ENCODE assay signal across 17 mouse cellular contexts in genomic region chr5:90075629-90076349, GRCm38 (mm10).
A peak's percentile ranks its signal among the peaks of the same experiment; 100 is the strongest.
DNase-seq lines count a peak whose midpoint lies in the region; ATAC-seq and TF ChIP-seq lines count a peak whose summit lies in the region.
"Had no signal": no experiment of that assay in that cellular context is flagged by ENCODE, and none has a peak within 500 bp of the region (broad histone marks: within the 10 kb centered on the region; RNA-seq: fewer than 3 reads in every experiment).

No protein-coding gene starts in this region.

- WGBS in lung, embryonic 14.5 days = 63% methylated on average over 11 of the region's 11 CpGs

- no peak overlapping the region for H3K27ac ChIP-seq in lung, embryonic 14.5 days (ENCODE audit: low read depth)
- H3K27ac ChIP-seq: embryonic facial prominence, embryonic 13.5 days; neural tube, embryonic 12.5 days had no signal

- peak; percentile 75; the same call in 1 of the 2 replicates for ATAC-seq in lung, embryonic 14.5 days (ENCODE audit: insufficient read depth)
- ATAC-seq: liver, postnatal 0 days had no signal

- H3K4me1 ChIP-seq in lung, embryonic 14.5 days (ENCODE audit: insufficient read depth) = no peaks in the 10 kb centered on the region
- H3K4me1 ChIP-seq: embryonic facial prominence, embryonic 13.5 days; neural tube, embryonic 12.5 days had no signal

- H3K9ac ChIP-seq in lung, embryonic 14.5 days = no peak overlapping the region
- H3K9ac ChIP-seq: embryonic facial prominence, embryonic 13.5 days; liver, postnatal 0 days; neural tube, embryonic 12.5 days had no signal

- H3K27me3 ChIP-seq in lung, embryonic 14.5 days (ENCODE audit: insufficient read depth, low read length) = no peaks in the 10 kb centered on the region
- H3K27me3 ChIP-seq: embryonic facial prominence, embryonic 13.5 days; neural tube, embryonic 12.5 days had no signal

- no peaks in the 10 kb centered on the region for H3K9me3 ChIP-seq in lung, embryonic 14.5 days (ENCODE audit: low read depth, low read length)
- H3K9me3 ChIP-seq: embryonic facial prominence, embryonic 13.5 days; neural tube, embryonic 12.5 days had no signal

- intact Hi-C loops in heart, postnatal 14 days (cut with DNase I) = no loop called here

- H3K36me3 ChIP-seq in lung, embryonic 14.5 days (ENCODE audit: insufficient read depth) = no peaks in the 10 kb centered on the region
- H3K36me3 ChIP-seq: embryonic facial prominence, embryonic 13.5 days; neural tube, embryonic 12.5 days had no signal

- no peak overlapping the region for H3K4me2 ChIP-seq in lung, embryonic 14.5 days
- H3K4me2 ChIP-seq: embryonic facial prominence, embryonic 13.5 days; midbrain, embryonic 11.5 days; neural tube, embryonic 12.5 days had no signal

- no peak overlapping the region for H3K4me3 ChIP-seq in lung, embryonic 14.5 days (ENCODE audit: low read depth, low read length)
- H3K4me3 ChIP-seq: embryonic facial prominence, embryonic 13.5 days; neural tube, embryonic 12.5 days had no signal

- DNase-seq in kidney, postnatal 10 days = peak; percentile 14
- DNase-seq in kidney, adult 11 months = no peak
- DNase-seq in heart, postnatal 14 days = peak; percentile 24 to 44
- DNase-seq in lung, embryonic 14.5 days = peak; percentile 72
- peak; percentile 11 to 45 for DNase-seq in lung, postnatal 4 days
- no peak for DNase-seq in adrenal gland, postnatal 10 days
- no peak for DNase-seq in layer of hippocampus, postnatal 25 days (ENCODE audit: extremely low spot score in 1 of 2, low spot score in 1 of 2)
- DNase-seq: adrenal gland, postnatal 36 days; cerebellum, adult 9-10 months; kidney, adult 8-10 months; liver; liver, postnatal 0 days; right cerebral cortex, postnatal 4 days; thymus, adult 18-20 months had no signal

- TF ChIP-seq CTCF in lung, embryonic 14.5 days (IDR thresholded peaks at IDR 0.05; ENCODE audit: low read depth) = no peak

Comparison
In these comparisons a context has a peak if more than half of its experiments do, and no peak if none do; other contexts are left out.
1. DNase-seq: peak in kidney, postnatal 10 days (single experiment), heart, postnatal 14 days (2 of 2), lung, embryonic 14.5 days (single experiment) and lung, postnatal 4 days (2 of 2); none in kidney, adult 11 months (single experiment), adrenal gland, postnatal 10 days (single experiment) and layer of hippocampus, postnatal 25 days (0 of 2).